Mouse (Mus musculus) stomach, embryonic 14.5 days (tissue): ENCODE results near the gene Retnla. TPM values are rescaled to one million over a fixed set of nuclear protein-coding genes. Genes with fewer than 3 reads are reported as not detected.

Experiments
- ATAC-seq: fragments of 200-750 bp; cut with Nextera tagmentation; 2 replicates; pipeline ENCODE4 v1.8.0; 2017; ENCODE audit warnings: low read depth, moderate TSS enrichment; ENCODE audit not compliant: insufficient number of reproducible peaks, insufficient read depth, low FRiP score
- H3K27ac ChIP-seq: fragments of 300-500 bp; sonication (generic); 2 replicates; pipeline ENCODE4 v1.5.1; 2014; ENCODE audit warnings: mild to moderate bottlenecking, low read length, moderate library complexity, mixed read lengths
- H3K27me3 ChIP-seq: fragments of 300-500 bp; sonication (generic); 2 replicates; pipeline ENCODE4 v1.6.1; 2014; ENCODE audit warnings: low read length, control low read depth, mixed read lengths; ENCODE audit not compliant: control insufficient read depth, insufficient read depth
- H3K36me3 ChIP-seq: fragments of 300-500 bp; sonication (generic); 2 replicates; pipeline ENCODE4 v1.6.1; 2014; ENCODE audit warnings: mild to moderate bottlenecking, control low read depth, low read length, moderate library complexity, mixed read lengths; ENCODE audit not compliant: control insufficient read depth, insufficient read depth
- H3K4me1 ChIP-seq: fragments of 300-500 bp; sonication (generic); 2 replicates; pipeline ENCODE4 v1.6.1; 2014; ENCODE audit warnings: low read length, control low read depth, mixed read lengths; ENCODE audit not compliant: control insufficient read depth, insufficient read depth
- H3K4me2 ChIP-seq: fragments of 300-500 bp; sonication (generic); replicated peaks from 2 replicates; pipeline ENCODE4 v1.6.1; 2014; ENCODE audit warnings: low read depth, low read length, control low read depth
- H3K4me3 ChIP-seq: fragments of 300-500 bp; sonication (generic); 2 replicates; pipeline ENCODE4 v1.5.1; 2014; ENCODE audit warnings: low read depth, low read length, control low read depth
- H3K9ac ChIP-seq: fragments of 300-500 bp; sonication (generic); replicated peaks from 2 replicates; pipeline ENCODE4 v1.6.1; 2014; ENCODE audit warnings: low read depth, mild to moderate bottlenecking, control low read depth, low read length, moderate library complexity, mixed read lengths
- H3K9me3 ChIP-seq: fragments of 300-500 bp; sonication (generic); 2 replicates; pipeline ENCODE4 v1.6.1; 2016; ENCODE audit warnings: low read depth, low read length, control low read depth; ENCODE audit not compliant: control insufficient read depth
- WGBS: fragments of 180-500 bp; shearing (Covaris S2); extraction: QIAGEN DNeasy Blood & Tissue Kit; methylation state at CpG from one replicate; pipeline ENCODE4 v1.1.7; 2014; 5-methylcytosine and 5-hydroxymethylcytosine counted together
- polyA plus RNA-seq: library from polyadenylated mRNA; unstranded; fragments of >200 nt; fragmentation: Nextera tagmentation; extraction: Ambion mirVana; gene quantifications from 2 replicates; pipeline ENCODE4 v1.2.1, GENCODE M21; 2014

The Retnla gene
- polyA plus RNA-seq, result 0.45 TPM in 1 of 2 replicates, not detected in the other

DNA sequence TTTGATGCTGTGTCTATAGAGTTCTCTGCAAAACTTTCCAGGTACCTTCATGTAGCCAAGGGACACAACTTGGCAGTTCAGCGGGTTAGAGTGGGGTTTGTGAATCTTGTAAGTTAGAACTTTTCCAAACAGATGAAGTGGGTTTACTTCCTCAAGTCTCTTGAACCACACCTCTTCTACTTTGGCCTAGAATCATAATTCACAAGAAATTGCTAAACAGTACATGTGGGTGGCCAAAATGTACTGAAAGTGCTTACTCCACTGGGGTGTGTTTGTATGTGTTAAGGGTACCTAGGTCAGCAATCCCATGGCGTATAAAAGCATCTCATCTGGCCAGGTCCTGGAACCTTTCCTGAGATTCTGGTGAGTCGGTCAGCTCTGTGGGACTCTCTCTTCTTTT lies at the start of gene Retnla:
TSS of gene Retnla (plus strand) at position 286 of the 400 bp plus-strand sequence.
- Histone ChIP-seq H3K27me3 (no peaks in the 10 kb centered on the region), H3K9me3 (no peaks in the 10 kb centered on the region), H3K9ac (no peak within 1 kb of the TSS), H3K4me1 (no peaks in the 10 kb centered on the region), H3K27ac (no peak within 1 kb of the TSS), H3K36me3 (no peaks in the 10 kb centered on the region), H3K4me2 (no peak within 1 kb of the TSS), H3K4me3 (no peak within 1 kb of the TSS)
- WGBS, result 80% methylated on average over 3 of the region's 3 CpGs
- no peak for ATAC-seq

GRCm38 (mm10) chr16:48798285-48798684 lies 44.1 kb upstream of the Retnla start:
- no peak overlapping the region for H3K27ac ChIP-seq
- 43% methylated on average over 3 of the region's 3 CpGs for WGBS
- no peak for ATAC-seq
- no peaks in the 10 kb centered on the region for H3K9me3 ChIP-seq
- no peaks in the 10 kb centered on the region for H3K36me3 ChIP-seq
- no peaks in the 10 kb centered on the region for H3K4me1 ChIP-seq
- no peaks in the 10 kb centered on the region for H3K27me3 ChIP-seq
- no peak overlapping the region for H3K9ac ChIP-seq
- H3K4me3 ChIP-seq, result no peak overlapping the region
- no peak overlapping the region for H3K4me2 ChIP-seq

GRCm38 (mm10) chr16:48799470-48799869 lies 42.9 kb upstream of the Retnla start:
- no peak overlapping the region for H3K4me2 ChIP-seq
- ATAC-seq, result no peak
- H3K9me3 ChIP-seq, result no peaks in the 10 kb centered on the region
- H3K36me3 ChIP-seq, result no peaks in the 10 kb centered on the region
- no peak overlapping the region for H3K27ac ChIP-seq
- H3K4me1 ChIP-seq, result no peaks in the 10 kb centered on the region
- no peaks in the 10 kb centered on the region for H3K27me3 ChIP-seq
- no peak overlapping the region for H3K4me3 ChIP-seq
- H3K9ac ChIP-seq, result no peak overlapping the region
- 88% methylated on average over 3 of the region's 3 CpGs for WGBS

DNA sequence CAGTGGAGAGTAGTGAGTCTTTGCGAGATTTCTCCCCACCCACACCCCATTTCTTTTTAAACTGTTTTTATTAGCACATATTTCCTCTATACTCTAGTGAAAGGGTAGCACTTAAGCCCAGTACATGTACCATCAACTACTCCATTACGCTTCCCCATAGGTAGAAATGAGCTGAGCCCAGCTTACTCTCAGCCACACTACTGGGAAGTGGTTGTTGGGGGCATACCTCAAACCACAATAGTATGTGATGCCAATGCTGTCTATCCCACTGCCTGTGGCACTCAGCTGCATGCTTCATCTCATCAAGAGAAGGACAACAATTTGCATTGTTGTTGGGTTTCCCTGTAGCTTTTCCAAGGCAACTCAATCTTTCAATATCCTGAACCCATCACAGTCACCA lies 41.4 kb upstream of the Retnla start:
- no peak overlapping the region for H3K4me2 ChIP-seq
- H3K27me3 ChIP-seq, result no peaks in the 10 kb centered on the region
- no peaks in the 10 kb centered on the region for H3K9me3 ChIP-seq
- H3K4me1 ChIP-seq, result no peaks in the 10 kb centered on the region
- H3K36me3 ChIP-seq, result no peaks in the 10 kb centered on the region
- no peak overlapping the region for H3K9ac ChIP-seq
- H3K4me3 ChIP-seq, result no peak overlapping the region
- no peak for ATAC-seq
- no peak overlapping the region for H3K27ac ChIP-seq
- WGBS, result 85% methylated on average over 2 of the region's 2 CpGs

DNA sequence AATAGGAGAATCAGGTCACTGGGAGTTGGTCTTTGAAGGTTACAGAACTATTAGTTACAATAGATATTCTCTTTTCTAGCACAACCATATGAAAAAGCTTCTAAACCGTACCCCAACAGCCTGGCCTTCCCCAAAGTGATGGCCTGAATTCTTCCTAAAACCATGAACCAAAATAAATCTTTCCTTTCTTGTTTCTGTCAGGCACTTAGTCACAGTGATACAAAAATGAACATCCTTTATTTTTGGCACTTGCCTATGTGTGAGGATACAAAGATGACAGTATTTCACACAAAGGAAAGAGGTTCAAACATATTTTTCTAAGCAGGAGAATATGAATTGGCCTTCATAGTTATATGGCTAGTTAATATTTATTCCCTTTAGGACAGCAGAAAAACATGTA lies 36.9 kb upstream of the Retnla start:
- no peak for ATAC-seq

DNA sequence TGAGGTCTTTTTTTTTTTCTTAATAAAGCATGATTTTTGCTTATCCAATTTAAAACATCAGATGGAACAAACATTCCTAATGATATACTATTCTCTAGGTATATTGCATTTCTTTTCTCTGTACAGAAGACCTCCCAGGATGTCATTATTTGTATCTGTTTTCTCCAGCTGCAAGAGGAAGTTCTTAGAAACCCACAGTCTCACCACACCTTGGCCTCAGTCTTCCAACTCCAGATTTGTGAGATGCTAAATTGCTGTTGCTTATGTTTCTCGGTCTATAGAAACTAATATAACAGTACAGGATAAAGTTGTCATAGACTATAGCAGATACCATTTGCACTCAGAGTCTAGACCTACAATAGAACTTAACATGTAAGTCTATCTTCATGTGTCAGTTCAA lies 35.8 kb upstream of the Retnla start:
- Histone ChIP-seq H3K27me3 (no peaks in the 10 kb centered on the region), H3K4me1 (no peaks in the 10 kb centered on the region), H3K9me3 (no peaks in the 10 kb centered on the region), H3K4me3 (no peak overlapping the region), H3K36me3 (no peaks in the 10 kb centered on the region), H3K9ac (no peak overlapping the region), H3K27ac (no peak overlapping the region), H3K4me2 (no peak overlapping the region)
- ATAC-seq, result no peak
- WGBS, result 79% methylated on average over 1 of the region's 1 CpGs

More for the DNA sequence above, 36.9 kb upstream of the Retnla start:
- Histone ChIP-seq H3K4me1 (no peaks in the 10 kb centered on the region), H3K27ac (no peak overlapping the region), H3K36me3 (no peaks in the 10 kb centered on the region), H3K4me2 (no peak overlapping the region), H3K9me3 (no peaks in the 10 kb centered on the region), H3K27me3 (no peaks in the 10 kb centered on the region), H3K4me3 (no peak overlapping the region), H3K9ac (no peak overlapping the region)
- 71% methylated on average over 1 of the region's 1 CpGs for WGBS

GRCm38 (mm10) chr16:48809374-48809773 lies 33.0 kb upstream of the Retnla start:
- H3K4me2 ChIP-seq, result no peak overlapping the region
- ATAC-seq, result no peak
- 46% methylated on average over 2 of the region's 2 CpGs for WGBS
- no peak overlapping the region for H3K27ac ChIP-seq
- no peak overlapping the region for H3K4me3 ChIP-seq
- no peaks in the 10 kb centered on the region for H3K9me3 ChIP-seq
- H3K4me1 ChIP-seq, result 0 out of 2 replicates have a peak, but pooled peaks cover 3% of the 10 kb centered on the region
- H3K36me3 ChIP-seq, result no peaks in the 10 kb centered on the region
- H3K9ac ChIP-seq, result no peak overlapping the region
- no peaks in the 10 kb centered on the region for H3K27me3 ChIP-seq

- Histone ChIP-seq H3K4me3 (no peak overlapping the region), H3K9me3 (no peaks in the 10 kb centered on the region), H3K27me3 (no peaks in the 10 kb centered on the region), H3K27ac (no peak overlapping the region), H3K9ac (no peak overlapping the region), H3K4me1 (0 out of 2 replicates have a peak, but pooled peaks cover 3% of the 10 kb centered on the region), H3K36me3 (no peaks in the 10 kb centered on the region), H3K4me2 (no peak overlapping the region)
- ATAC-seq, result no peak
- 53% methylated on average over 7 of the region's 7 CpGs for WGBS
Observed at GRCm38 (mm10) chr16:48811881-48812436, 30.4 kb upstream of the Retnla start.

DNA sequence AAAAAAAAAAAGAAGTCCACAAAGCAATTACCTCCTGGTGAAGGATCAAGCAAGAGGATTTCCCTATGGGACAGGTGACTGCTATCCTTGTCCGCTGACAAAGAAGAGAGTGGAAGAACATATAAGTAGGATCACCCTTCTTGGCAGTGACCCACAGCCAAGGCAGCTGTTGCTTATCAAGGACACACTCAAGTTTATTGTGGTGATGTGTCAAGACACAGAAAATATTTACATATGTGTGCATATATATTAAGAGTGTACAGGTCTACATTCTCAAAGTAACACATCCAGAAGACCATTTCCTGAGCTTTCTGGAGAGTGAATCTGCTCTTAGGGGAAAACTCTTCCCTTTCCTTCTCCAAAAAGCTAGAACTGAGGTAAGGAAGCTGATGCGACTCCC lies 25.7 kb upstream of the Retnla start, which contains the start of gene Retnlb:
TSS of gene Retnlb (plus strand) at position 162 of the 400 bp plus-strand sequence.
- 93% methylated on average over 2 of the region's 2 CpGs for WGBS

More for the DNA sequence above, 25.7 kb upstream of the Retnla start, which contains the start of gene Retnlb:
- Histone ChIP-seq H3K27me3 (no peaks in the 10 kb centered on the region), H3K4me3 (no peak within 1 kb of the TSS), H3K27ac (no peak within 1 kb of the TSS), H3K36me3 (no peaks in the 10 kb centered on the region), H3K9ac (no peak within 1 kb of the TSS), H3K9me3 (no peaks in the 10 kb centered on the region), H3K4me2 (no peak within 1 kb of the TSS), H3K4me1 (0 out of 2 replicates have a peak, but pooled peaks cover 3% of the 10 kb centered on the region)
- ATAC-seq, result no peak
